Mouse (Mus musculus) ES-E14 (cell line): Measurements from ENCODE around the gene Gm49601. TPM values are rescaled to one million over a fixed set of nuclear protein-coding genes. Genes with fewer than 3 reads are reported as not detected.

ENCODE experiments used
- DNase-seq: peaks from one replicate; pipeline ENCODE4 v3.0.0-alpha.2; 2013; ENCODE audit warnings: low read depth, low spot score
- H3K27ac ChIP-seq: 2 replicates; pipeline ENCODE4 v1.5.1; 2012; ENCODE audit warnings: low read depth, mild to moderate bottlenecking, low read length, moderate library complexity, mixed read lengths; ENCODE audit not compliant: poor library complexity, insufficient read depth, severe bottlenecking
- H3K36me3 ChIP-seq: 2 replicates; pipeline ENCODE4 v1.6.1; 2012; ENCODE audit warnings: mild to moderate bottlenecking, low read length, moderate library complexity, mixed read lengths; ENCODE audit not compliant: control insufficient read depth, poor library complexity, insufficient read depth, severe bottlenecking
- H3K4me1 ChIP-seq, 2 experiments: fragments of 150-350 bp in 1 of 2; sonication (generic) in 1 of 2; 2 replicates each; pipeline ENCODE4 v1.6.1; 2012; ENCODE audit warnings: low read length in 2 of 2, mild to moderate bottlenecking in 1 of 2, mixed read lengths in 1 of 2; ENCODE audit not compliant: control insufficient read depth in 2 of 2, insufficient read depth in 2 of 2, poor library complexity in 1 of 2
- H3K4me3 ChIP-seq, 2 experiments: fragments of 150-350 bp in 1 of 2; sonication (generic) in 1 of 2; 2 replicates each; pipeline ENCODE4 v1.5.1; 2012; ENCODE audit warnings: low read length in 2 of 2, low read depth in 1 of 2, mild to moderate bottlenecking in 1 of 2, mixed read lengths in 1 of 2; ENCODE audit not compliant: insufficient read depth in 1 of 2, poor library complexity in 1 of 2, severe bottlenecking in 1 of 2
- H3K9ac ChIP-seq: 2 replicates; pipeline ENCODE4 v1.6.1; 2012; ENCODE audit warnings: low read depth, mild to moderate bottlenecking, low read length, mixed read lengths; ENCODE audit not compliant: poor library complexity, insufficient read depth, severe bottlenecking
- H3K9me3 ChIP-seq: fragments of 150-350 bp; sonication (generic); 2 replicates; pipeline ENCODE4 v1.6.1; 2012; ENCODE audit warnings: low read depth, mild to moderate bottlenecking, low read length; ENCODE audit not compliant: control insufficient read depth, insufficient read depth
- CHD2 ChIP-seq: IDR thresholded peaks from 2 replicates; pipeline ENCODE4 v1.6.1; 2014; ENCODE audit warnings: mild to moderate bottlenecking, low read depth, low read length, inconsistent platforms
- HCFC1 ChIP-seq: IDR thresholded peaks from 2 replicates; pipeline ENCODE4 v1.6.1; 2012; ENCODE audit warnings: low read length, inconsistent platforms, borderline replicate concordance; ENCODE audit not compliant: insufficient read depth
- MAFK ChIP-seq: IDR thresholded peaks from 2 replicates; pipeline ENCODE4 v1.6.1; 2014; ENCODE audit warnings: mild to moderate bottlenecking, low read depth, low read length, inconsistent platforms; ENCODE audit not compliant: insufficient read depth
- ZC3H11A ChIP-seq: IDR thresholded peaks from 2 replicates; pipeline ENCODE4 v1.6.1; 2012; ENCODE audit warnings: low read depth, mild to moderate bottlenecking, inconsistent platforms, low read length, borderline replicate concordance
- ZNF384 ChIP-seq: IDR thresholded peaks from 2 replicates; pipeline ENCODE4 v1.6.1; 2012; ENCODE audit warnings: low read depth, low read length, inconsistent platforms
- in situ Hi-C, 2 experiments: fragments of 600-800 bp; cut with MboI; formaldehyde crosslinking; loops; one replicate each; pipeline ENCODE4 v1.15.1; 2025; ENCODE audit warnings: low sequenced_read_pairs in 2 of 2, inconsistent platforms in 1 of 2; ENCODE audit not compliant: unreplicated experiment in 2 of 2
- total RNA-seq: library from RNA; depleted of rRNA; stranded (reverse); fragments of 300-350 nt; gene quantifications from 2 replicates; pipeline ENCODE4 v1.2.3, GENCODE M21; 2012

Gene Gm49601
- total RNA-seq, 1 experiment, result 1.7 TPM

- no peaks in the 10 kb centered on the region for H3K36me3 ChIP-seq
- H3K9me3 ChIP-seq, result no peaks in the 10 kb centered on the region
- no peak overlapping the region for H3K4me3 ChIP-seq
- no peak overlapping the region for H3K9ac ChIP-seq
- H3K27ac ChIP-seq, result no peak overlapping the region
- TF ChIP-seq MAFK (no peak), CHD2 (no peak), ZC3H11A (no peak), HCFC1 (no peak), ZNF384 (0 out of 2 replicates have a peak, but pooled peaks have one; percentile 17)
- no peak for DNase-seq
- peaks cover 0 to 6% of the 10 kb centered on the region in 2 experiments; a peak in 2 of 4 replicates for H3K4me1 ChIP-seq
- in situ Hi-C loops, result no loop called here
Observed at GRCm38 (mm10) chr16:18632059-18632458, 5.8 kb upstream of the Gm49601 start.

GRCm38 (mm10) chr16:18631141-18631540, 4.9 kb upstream of the Gm49601 start:
- Histone ChIP-seq H3K9ac (no peak overlapping the region), H3K27ac (no peak overlapping the region), H3K4me3 (no peak overlapping the region), H3K36me3 (no peaks in the 10 kb centered on the region), H3K9me3 (no peaks in the 10 kb centered on the region), H3K4me1 (no peaks in the 10 kb centered on the region)
- TF ChIP-seq ZC3H11A, result no peak
- TF ChIP-seq CHD2, result no peak
- TF ChIP-seq MAFK, result no peak
- no peak for TF ChIP-seq ZNF384
- TF ChIP-seq HCFC1, result no peak
- in situ Hi-C loops, result no loop called here
- no peak for DNase-seq

DNA sequence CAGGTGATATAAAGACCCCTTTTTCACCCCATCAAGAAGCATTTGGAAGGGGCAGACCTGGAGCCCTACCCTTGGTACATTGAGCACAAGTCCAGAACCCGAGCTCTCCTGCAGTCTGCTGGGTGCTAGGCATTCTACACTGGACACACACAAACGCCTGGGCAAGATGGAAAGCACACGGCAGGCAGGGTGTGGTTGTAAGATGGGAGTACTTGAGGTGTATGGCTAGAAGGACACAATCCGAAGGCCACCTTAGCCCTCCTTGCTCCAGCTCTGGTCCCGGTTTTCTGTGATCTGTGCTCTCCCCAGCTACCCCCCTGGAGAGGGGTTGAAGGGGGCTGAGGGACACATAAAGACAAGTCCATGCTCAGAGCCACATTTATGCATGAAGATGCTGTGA, 4.1 kb upstream of the Gm49601 start:
- in situ Hi-C loops, result no loop called here
- Histone ChIP-seq H3K36me3 (no peaks in the 10 kb centered on the region), H3K4me1 (no peaks in the 10 kb centered on the region), H3K9me3 (no peaks in the 10 kb centered on the region), H3K9ac (no peak overlapping the region), H3K4me3 (peak overlapping the region in 1 of 2 experiments; percentile 37; a peak in 1 of 4 replicates), H3K27ac (no peak overlapping the region)
- TF ChIP-seq ZC3H11A (no peak), CHD2 (no peak)
- DNase-seq, result no peak

DNA sequence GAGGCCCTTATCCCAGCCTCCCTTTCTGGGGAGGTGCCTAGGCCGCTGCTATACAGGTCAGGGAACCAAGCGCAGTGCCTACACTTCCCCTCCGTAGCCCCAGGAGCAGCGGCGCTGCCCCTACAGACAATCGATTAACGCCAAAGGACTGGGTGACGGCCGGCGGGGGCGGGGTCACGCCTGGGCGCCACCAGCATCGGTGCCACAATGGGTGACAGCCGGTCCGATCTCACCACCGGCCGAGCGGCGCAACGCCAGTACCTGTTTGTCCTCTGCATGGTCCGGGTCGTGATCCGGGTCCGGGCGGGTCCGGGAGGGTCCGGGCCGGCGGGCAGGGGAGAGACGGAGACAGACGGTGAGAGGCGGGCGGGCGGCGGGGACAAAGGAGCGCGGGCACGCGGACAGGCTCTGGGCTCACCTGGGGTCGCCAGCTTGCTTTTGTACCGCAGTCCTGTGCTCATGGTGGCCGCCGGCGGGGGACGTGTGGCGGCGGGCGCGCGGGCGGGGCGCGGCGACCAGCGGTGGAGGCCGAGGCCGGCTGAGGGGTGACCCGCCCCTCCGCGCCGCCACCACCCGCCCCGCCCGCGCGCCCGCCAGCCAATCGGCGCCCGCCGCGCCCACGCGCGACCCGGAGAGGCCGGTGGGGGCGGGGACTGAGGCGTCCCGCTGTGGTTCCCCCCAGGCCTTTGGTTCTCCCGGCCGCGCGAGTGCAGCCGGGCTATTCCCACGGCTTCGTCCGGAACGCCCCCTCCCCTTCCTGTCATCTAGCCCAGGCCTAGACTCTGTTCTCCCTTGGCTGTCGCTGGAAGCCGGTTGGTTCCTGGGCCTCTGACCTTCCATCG, 3.4 kb upstream of the Gm49601 start, which contains the start of gene Sept5:
Gene Sept5, minus strand, starts transcription at position 565 of the 842 bp plus-strand sequence.
- H3K4me3 ChIP-seq, result peak within 1 kb of the TSS; percentile 71 to 80; a peak in 3 of 4 replicates
- no peaks in the 10 kb centered on the region for H3K36me3 ChIP-seq
- 0 out of 2 replicates have a peak within 1 kb of the TSS, but pooled peaks have one; percentile 21 for H3K9ac ChIP-seq
- H3K27ac ChIP-seq, result no peak within 1 kb of the TSS
- no peaks in the 10 kb centered on the region for H3K4me1 ChIP-seq
- DNase-seq, result no peak
- TF ChIP-seq CHD2 (no peak), HCFC1 (no peak), MAFK (no peak), ZNF384 (no peak), ZC3H11A (no peak)
- no peaks in the 10 kb centered on the region for H3K9me3 ChIP-seq
- in situ Hi-C loops, result loop anchor here in 1 of 2 experiments (10.0 kb wide), 1 partner anchor 165 kb away; no protein-coding TSS in a partner anchor

- Histone ChIP-seq H3K9ac (no peak overlapping the region), H3K4me1 (no peaks in the 10 kb centered on the region), H3K9me3 (no peaks in the 10 kb centered on the region), H3K36me3 (no peaks in the 10 kb centered on the region), H3K27ac (no peak overlapping the region), H3K4me3 (peak overlapping the region; percentile 71 to 80; a peak in 3 of 4 replicates)
- no peak for DNase-seq
- in situ Hi-C loops, result loop anchor here in 1 of 2 experiments (10.0 kb wide), 1 partner anchor 164 kb away; no protein-coding TSS in a partner anchor
- TF ChIP-seq MAFK (no peak), HCFC1 (no peak), ZC3H11A (no peak), CHD2 (no peak), ZNF384 (no peak)
Observed at GRCm38 (mm10) chr16:18628948-18629340, 2.7 kb upstream of the Gm49601 start.
